Mouse (Mus musculus): ENCODE measurements at regions not wholly inside any gene's neighbourhood (a gene's known extent, or its start where the extent isn't known, plus 50 kb on each side); places are given as distances from the start of the nearest gene placed in this dataset.

DNA sequence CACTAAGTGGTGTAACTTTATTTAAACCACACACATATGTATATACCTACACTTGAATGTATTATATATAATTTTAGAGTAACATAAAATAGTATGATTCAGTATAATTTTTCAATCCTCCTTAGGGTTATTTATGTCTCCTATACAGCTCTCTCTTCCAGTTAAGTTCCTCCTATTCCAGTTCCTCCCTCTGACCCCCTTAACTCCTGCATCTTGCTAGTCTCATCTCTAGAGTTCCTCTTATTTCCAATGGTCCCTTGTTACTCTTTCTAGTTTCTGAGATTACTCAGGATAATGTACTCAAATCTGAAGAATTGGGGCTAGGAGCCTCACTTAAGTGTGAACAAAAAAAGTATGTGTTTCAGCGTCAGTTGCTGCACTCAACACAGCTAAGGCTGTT is 88.4 kb upstream of the Tex13c2 start:
- in situ Hi-C loops (cut with MboI; ENCODE audit: low pct_unique_long_range_greater_than_20kb in 1 of 2, low sequenced_read_pairs in 2 of 2, unreplicated experiment in 1 of 2) = no loop called here

DNA sequence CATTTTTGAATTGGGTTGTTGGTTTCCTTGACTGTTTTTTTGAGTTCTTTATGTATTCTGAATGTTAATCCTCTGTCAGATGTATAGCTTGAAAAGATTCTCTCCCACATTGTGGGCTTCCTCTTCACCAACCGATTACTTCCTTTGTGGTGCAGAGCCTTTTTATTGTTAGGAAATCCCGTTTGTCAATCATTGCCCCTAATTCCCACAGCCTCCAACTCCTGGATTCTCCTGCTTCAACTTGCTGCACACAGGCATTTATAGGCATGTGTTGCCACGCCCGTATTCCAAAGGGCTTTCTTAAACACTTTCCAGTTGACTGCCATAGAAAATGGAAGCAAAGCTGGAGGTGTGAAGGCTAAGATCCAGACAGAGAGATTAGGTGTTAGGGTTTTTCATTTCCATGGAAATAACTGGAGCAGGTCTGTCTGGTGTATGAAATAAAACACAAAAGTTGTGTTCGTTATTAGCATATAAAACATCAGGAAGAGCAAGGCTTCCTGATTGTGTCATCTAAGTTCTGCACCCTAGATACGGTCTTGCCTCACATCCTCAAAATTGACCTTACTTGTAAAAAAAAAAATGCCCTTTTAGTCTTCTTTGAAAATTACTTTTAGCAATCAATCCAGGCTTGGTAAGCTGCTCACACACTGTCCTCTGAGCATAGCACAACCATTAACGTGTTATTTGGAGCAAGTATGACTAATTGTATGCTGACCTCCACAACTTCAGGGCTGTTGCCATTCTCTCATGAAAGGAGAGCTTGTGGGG is 87.7 kb upstream of the Tex13c2 start:
- in situ Hi-C loops (cut with MboI; ENCODE audit: low pct_unique_long_range_greater_than_20kb in 1 of 2, low sequenced_read_pairs in 2 of 2, unreplicated experiment in 1 of 2) = no loop called here

GRCm38 (mm10) chrX:42402335-42402605 is 87.2 kb upstream of the Tex13c2 start:
- in situ Hi-C loops (cut with MboI; ENCODE audit: low pct_unique_long_range_greater_than_20kb in 1 of 2, low sequenced_read_pairs in 2 of 2, unreplicated experiment in 1 of 2) = no loop called here

GRCm38 (mm10) chrX:42431851-42432635 is 57.4 kb upstream of the Tex13c2 start:
- in situ Hi-C loops (cut with MboI; ENCODE audit: low pct_unique_long_range_greater_than_20kb in 1 of 2, low sequenced_read_pairs in 2 of 2, unreplicated experiment in 1 of 2) = no loop called here
